Mouse (Mus musculus) megakaryocyte, embryonic 14.5 days (primary cell): Measurements from ENCODE around the gene Pou6f1.

Experiments used
- FLI1 ChIP-seq: IDR thresholded peaks from 2 replicates; pipeline ENCODE4 v1.6.1; 2012; ENCODE audit warnings: low read length, inconsistent platforms, mixed read lengths
- GATA1 ChIP-seq: IDR thresholded peaks from 3 replicates; pipeline ENCODE4 v1.6.1; 2012; ENCODE audit warnings: mixed read lengths, low read length, inconsistent platforms, borderline replicate concordance

DNA sequence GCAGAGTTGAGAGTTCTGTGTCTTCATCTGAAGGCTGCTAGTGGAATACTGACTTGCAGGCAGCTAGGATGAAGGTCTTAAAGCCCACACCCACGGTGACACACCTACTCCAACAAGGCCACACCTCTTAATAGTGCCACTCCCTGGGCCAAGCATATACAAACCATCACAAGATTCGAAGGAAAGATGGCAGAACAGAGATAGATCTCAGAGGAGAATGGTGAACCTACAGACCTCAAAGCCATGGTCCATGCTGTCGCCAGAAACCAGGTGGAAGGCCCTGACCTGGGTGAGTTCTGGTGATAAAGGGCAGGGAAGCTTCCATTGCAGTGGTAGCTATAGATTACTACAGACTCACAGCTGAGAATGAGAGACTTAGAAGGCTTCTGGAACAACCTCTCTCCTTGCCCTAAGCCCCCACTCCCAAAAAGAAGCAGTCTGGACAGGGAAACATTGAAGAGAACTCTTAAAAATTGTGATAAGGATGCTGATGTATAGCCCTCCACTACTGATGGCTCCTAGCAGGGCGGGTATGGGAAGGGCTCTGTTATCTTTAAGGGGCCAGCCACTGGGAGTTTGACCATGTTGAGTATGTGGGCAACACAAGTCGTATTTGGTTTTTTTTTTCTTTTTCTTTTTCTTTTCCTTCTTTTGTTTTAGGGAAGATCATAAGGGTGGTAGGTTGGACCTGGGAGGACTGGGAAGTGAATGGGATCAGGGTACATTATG is 41.9 kb downstream of the Pou6f1 start:
- TF ChIP-seq GATA1, result no peak
- TF ChIP-seq FLI1, result no peak
